Mouse (Mus musculus) heart, postnatal 0 days (tissue): ENCODE data around the gene Nupr1.

Experiments
- CTCF ChIP-seq: IDR thresholded peaks from 2 replicates; pipeline ENCODE4 v1.5.1; 2016; ENCODE audit warnings: antibody characterized with exemption, control low read depth, low read depth
- EP300 ChIP-seq: IDR thresholded peaks from 2 replicates; pipeline ENCODE4 v1.6.1; 2016; ENCODE audit warnings: antibody characterized with exemption, low read depth

- no peak for TF ChIP-seq CTCF
- TF ChIP-seq EP300, result no peak
Measured at GRCm38 (mm10) chr7:126594862-126595561, 35.6 kb downstream of the Nupr1 start, which contains the start of gene Il27.
